Mouse (Mus musculus): Measurements from ENCODE around the gene Eif3i. TPM values are rescaled to one million over a fixed set of nuclear protein-coding genes. Genes with fewer than 3 reads are reported as not detected.

The Eif3i gene
- polyA plus RNA-seq, 1 experiment from 2014 or later = 270 TPM

- WGBS = 86% methylated on average over 1 of the region's 1 CpGs
- H3K4me2 ChIP-seq (replicated peaks) = no peak overlapping the region
These were observed 18.2 kb downstream of the Eif3i start for GRCm38 (mm10) chr4:129582251-129582650.

GRCm38 (mm10) chr4:129580347-129580746 is 20.1 kb downstream of the Eif3i start:
- H3K27me3 ChIP-seq (replicated peaks) = no peaks in the 10 kb centered on the region
- H3K9me3 ChIP-seq = no peaks in the 10 kb centered on the region
- no peak overlapping the region for H3K4me3 ChIP-seq (replicated peaks)
- H3K27ac ChIP-seq = no peak overlapping the region
- H3K4me1 ChIP-seq (replicated peaks) = peaks cover 8% of the 10 kb centered on the region; the same call in 1 of the 2 replicates
- 54% methylated on average over 7 of the region's 7 CpGs for WGBS
- no peak overlapping the region for H3K9ac ChIP-seq
- ATAC-seq = no peak
- no peaks in the 10 kb centered on the region for H3K36me3 ChIP-seq
- no peak overlapping the region for H3K4me2 ChIP-seq (replicated peaks)

More at GRCm38 (mm10) chr4:129582251-129582650, 18.2 kb downstream of the Eif3i start:
- no peaks in the 10 kb centered on the region for H3K36me3 ChIP-seq
- H3K27me3 ChIP-seq (replicated peaks) = no peaks in the 10 kb centered on the region
- no peak for ATAC-seq
- H3K4me1 ChIP-seq (replicated peaks) = peaks cover 5% of the 10 kb centered on the region; the same call in 1 of the 2 replicates
- H3K27ac ChIP-seq = no peak overlapping the region
- H3K9me3 ChIP-seq = no peaks in the 10 kb centered on the region
- H3K9ac ChIP-seq = no peak overlapping the region
- H3K4me3 ChIP-seq (replicated peaks) = no peak overlapping the region

- 87% methylated on average over 5 of the region's 5 CpGs for WGBS
- Histone ChIP-seq H3K36me3 (no peaks in the 10 kb centered on the region), H3K27ac (no peak within 1 kb of the TSS), H3K9ac (no peak within 1 kb of the TSS), H3K4me3 (replicated peaks) (no peak within 1 kb of the TSS), H3K4me1 (replicated peaks) (0 out of 2 replicates have a peak, but pooled peaks cover 3% of the 10 kb centered on the region), H3K4me2 (replicated peaks) (no peak within 1 kb of the TSS), H3K27me3 (replicated peaks) (no peaks in the 10 kb centered on the region), H3K9me3 (no peaks in the 10 kb centered on the region)
- ATAC-seq = no peak
These were observed 22.0 kb downstream of the Eif3i start, which contains the start of gene Fam167b for GRCm38 (mm10) chr4:129578466-129578865. Gene Fam167b, minus strand, starts transcription at chr4:129578549.

- Histone ChIP-seq H3K9me3 (no peaks in the 10 kb centered on the region), H3K9ac (no peak overlapping the region), H3K36me3 (no peaks in the 10 kb centered on the region), H3K27ac (no peak overlapping the region), H3K27me3 (replicated peaks) (no peaks in the 10 kb centered on the region), H3K4me3 (replicated peaks) (no peak overlapping the region), H3K4me2 (replicated peaks) (no peak overlapping the region), H3K4me1 (replicated peaks) (0 out of 2 replicates have a peak, but pooled peaks cover 3% of the 10 kb centered on the region)
- 82% methylated on average over 7 of the region's 7 CpGs for WGBS
- no peak for ATAC-seq
These were observed 22.8 kb downstream of the Eif3i start for GRCm38 (mm10) chr4:129577688-129578087.

- Histone ChIP-seq H3K4me1 (replicated peaks) (0 out of 2 replicates have a peak, but pooled peaks cover 3% of the 10 kb centered on the region), H3K4me2 (replicated peaks) (0 out of 2 replicates have a peak overlapping the region, but pooled peaks have one; percentile 2), H3K27me3 (replicated peaks) (no peaks in the 10 kb centered on the region), H3K9me3 (no peaks in the 10 kb centered on the region), H3K27ac (no peak overlapping the region), H3K4me3 (replicated peaks) (no peak overlapping the region), H3K36me3 (no peaks in the 10 kb centered on the region), H3K9ac (0 out of 2 replicates have a peak overlapping the region, but pooled peaks have one; percentile 2)
- 0 out of 2 replicates have a peak, but pooled peaks have one; percentile 25 for ATAC-seq
- WGBS = 41% methylated on average over 21 of the region's 21 CpGs
These were observed 23.5 kb downstream of the Eif3i start for GRCm38 (mm10) chr4:129576863-129577491.

GRCm38 (mm10) chr4:129575171-129575844 is 25.1 kb downstream of the Eif3i start:
- no peaks in the 10 kb centered on the region for H3K27me3 ChIP-seq (replicated peaks)
- no peaks in the 10 kb centered on the region for H3K9me3 ChIP-seq
- H3K27ac ChIP-seq = no peak overlapping the region
- no peak overlapping the region for H3K4me2 ChIP-seq (replicated peaks)
- 0 out of 2 replicates have a peak, but pooled peaks cover 3% of the 10 kb centered on the region for H3K4me1 ChIP-seq (replicated peaks)
- H3K9ac ChIP-seq = no peak overlapping the region
- no peaks in the 10 kb centered on the region for H3K36me3 ChIP-seq
- peak; percentile 17; the same call in 1 of the 2 replicates for ATAC-seq
- WGBS = 46% methylated on average over 7 of the region's 8 CpGs
- no peak overlapping the region for H3K4me3 ChIP-seq (replicated peaks)

- Histone ChIP-seq H3K4me2 (replicated peaks) (no peak within 1 kb of the TSS), H3K4me1 (replicated peaks) (0 out of 2 replicates have a peak, but pooled peaks cover 3% of the 10 kb centered on the region), H3K27ac (no peak within 1 kb of the TSS), H3K36me3 (no peaks in the 10 kb centered on the region), H3K9ac (no peak within 1 kb of the TSS), H3K9me3 (no peaks in the 10 kb centered on the region), H3K4me3 (replicated peaks) (no peak within 1 kb of the TSS), H3K27me3 (replicated peaks) (no peaks in the 10 kb centered on the region)
- no peak for ATAC-seq
- WGBS = 84% methylated on average over 8 of the region's 8 CpGs
These were observed 27.0 kb downstream of the Eif3i start, which contains the start of gene Lck for GRCm38 (mm10) chr4:129573430-129573829. Gene Lck, minus strand, starts transcription at chr4:129573641.

- Histone ChIP-seq H3K27ac (no peak overlapping the region), H3K4me1 (replicated peaks) (0 out of 2 replicates have a peak, but pooled peaks cover 3% of the 10 kb centered on the region), H3K36me3 (no peaks in the 10 kb centered on the region), H3K4me3 (replicated peaks) (no peak overlapping the region), H3K4me2 (replicated peaks) (no peak overlapping the region), H3K27me3 (replicated peaks) (no peaks in the 10 kb centered on the region), H3K9me3 (no peaks in the 10 kb centered on the region), H3K9ac (no peak overlapping the region)
- WGBS = 94% methylated on average over 4 of the region's 4 CpGs
- ATAC-seq = no peak
These were observed 27.4 kb downstream of the Eif3i start for GRCm38 (mm10) chr4:129573093-129573370.

- Histone ChIP-seq H3K4me2 (replicated peaks) (no peak overlapping the region), H3K4me1 (replicated peaks) (0 out of 2 replicates have a peak, but pooled peaks cover 3% of the 10 kb centered on the region), H3K4me3 (replicated peaks) (no peak overlapping the region), H3K36me3 (no peaks in the 10 kb centered on the region), H3K27ac (no peak overlapping the region), H3K9me3 (no peaks in the 10 kb centered on the region), H3K27me3 (replicated peaks) (no peaks in the 10 kb centered on the region), H3K9ac (no peak overlapping the region)
- 73% methylated on average over 13 of the region's 13 CpGs for WGBS
- ATAC-seq = no peak
These were observed 28.0 kb downstream of the Eif3i start for GRCm38 (mm10) chr4:129572236-129573092.

GRCm38 (mm10) chr4:129571551-129572084 is 28.8 kb downstream of the Eif3i start:
- Histone ChIP-seq H3K27ac (no peak overlapping the region), H3K9me3 (no peaks in the 10 kb centered on the region), H3K4me1 (replicated peaks) (no peaks in the 10 kb centered on the region), H3K36me3 (no peaks in the 10 kb centered on the region), H3K4me2 (replicated peaks) (no peak overlapping the region), H3K9ac (no peak overlapping the region), H3K4me3 (replicated peaks) (no peak overlapping the region), H3K27me3 (replicated peaks) (no peaks in the 10 kb centered on the region)
- WGBS = 65% methylated on average over 8 of the region's 8 CpGs
- no peak for ATAC-seq

- WGBS = 82% methylated on average over 6 of the region's 6 CpGs
- H3K4me3 ChIP-seq (replicated peaks) = no peak overlapping the region
- no peak overlapping the region for H3K4me2 ChIP-seq (replicated peaks)
- H3K36me3 ChIP-seq = no peaks in the 10 kb centered on the region
- no peak overlapping the region for H3K9ac ChIP-seq
- no peak overlapping the region for H3K27ac ChIP-seq
- H3K27me3 ChIP-seq (replicated peaks) = no peaks in the 10 kb centered on the region
- H3K9me3 ChIP-seq = no peaks in the 10 kb centered on the region
- ATAC-seq = no peak
- no peaks in the 10 kb centered on the region for H3K4me1 ChIP-seq (replicated peaks)
These were observed 30.4 kb downstream of the Eif3i start for GRCm38 (mm10) chr4:129570028-129570427.

GRCm38 (mm10) chr4:129568366-129568765 is 32.1 kb downstream of the Eif3i start:
- ATAC-seq = no peak
- WGBS = 88% methylated on average over 7 of the region's 7 CpGs
- Histone ChIP-seq H3K4me3 (replicated peaks) (no peak overlapping the region), H3K27me3 (replicated peaks) (no peaks in the 10 kb centered on the region), H3K4me2 (replicated peaks) (no peak overlapping the region), H3K9ac (no peak overlapping the region), H3K4me1 (replicated peaks) (peaks cover 7% of the 10 kb centered on the region), H3K27ac (no peak overlapping the region), H3K9me3 (no peaks in the 10 kb centered on the region), H3K36me3 (no peaks in the 10 kb centered on the region)
